Mouse (Mus musculus) hindbrain, embryonic 11.5 days (tissue): ENCODE measurements around the gene Ptprg. TPM values are rescaled to one million over a fixed set of nuclear protein-coding genes. Genes with fewer than 3 reads are reported as not detected.

Experiments
- ATAC-seq: fragments of 200-750 bp; cut with Nextera tagmentation; 2 replicates; pipeline ENCODE4 v1.8.0; 2017; ENCODE audit warnings: mild to moderate bottlenecking, moderate TSS enrichment, moderate library complexity; ENCODE audit not compliant: low FRiP score
- DNase-seq: peaks from one replicate; pipeline ENCODE4 v3.0.0-alpha.2; 2015; ENCODE audit warnings: low spot score
- H3K27ac ChIP-seq: fragments of 300-500 bp; sonication (generic); 2 replicates; pipeline ENCODE4 v1.5.1; 2014; ENCODE audit warnings: mild to moderate bottlenecking, low read depth, low read length
- H3K27me3 ChIP-seq: fragments of 300-500 bp; sonication (generic); 2 replicates; pipeline ENCODE4 v1.6.1; 2014; ENCODE audit warnings: mild to moderate bottlenecking, low read length, moderate library complexity, mixed read lengths; ENCODE audit not compliant: control insufficient read depth, insufficient read depth
- H3K36me3 ChIP-seq: fragments of 300-500 bp; sonication (generic); 2 replicates; pipeline ENCODE4 v1.6.1; 2014; ENCODE audit warnings: mild to moderate bottlenecking, low read length, moderate library complexity, mixed read lengths; ENCODE audit not compliant: control insufficient read depth, insufficient read depth
- H3K4me1 ChIP-seq: fragments of 300-500 bp; sonication (generic); replicated peaks from 2 replicates; pipeline ENCODE4 v1.6.1; 2014; ENCODE audit warnings: low read length, mixed read lengths; ENCODE audit not compliant: control insufficient read depth, insufficient read depth
- H3K4me2 ChIP-seq: fragments of 300-500 bp; sonication (generic); replicated peaks from 2 replicates; pipeline ENCODE4 v1.6.1; 2014; ENCODE audit warnings: mild to moderate bottlenecking, low read depth, low read length
- H3K4me3 ChIP-seq: fragments of 300-500 bp; sonication (generic); 2 replicates; pipeline ENCODE4 v1.5.1; 2014; ENCODE audit warnings: low read depth, low read length
- H3K9ac ChIP-seq: fragments of 300-500 bp; sonication (generic); 2 replicates; pipeline ENCODE4 v1.6.1; 2014; ENCODE audit warnings: low read depth, low read length
- H3K9me3 ChIP-seq: fragments of 300-500 bp; sonication (generic); 2 replicates; pipeline ENCODE4 v1.6.1; 2016; ENCODE audit warnings: low read length; ENCODE audit not compliant: control insufficient read depth
- WGBS: fragments of 180-500 bp; shearing (Covaris S2); extraction: QIAGEN DNeasy Blood & Tissue Kit; methylation state at CpG from one replicate; pipeline ENCODE4 v1.1.7; 2014; 5-methylcytosine and 5-hydroxymethylcytosine counted together
- polyA plus RNA-seq: library from polyadenylated mRNA; unstranded; fragments of >200 nt; fragmentation: Nextera tagmentation; extraction: Ambion mirVana; gene quantifications from 2 replicates; pipeline ENCODE4 v1.2.1, GENCODE M21; 2014

Ptprg gene
- polyA plus RNA-seq, 1 experiment from 2014 or later, result 45.0 TPM

- H3K36me3 ChIP-seq, result no peaks in the 10 kb centered on the region
- no peaks in the 10 kb centered on the region for H3K4me1 ChIP-seq
- H3K4me2 ChIP-seq, result no peak overlapping the region
- 90% methylated on average over 3 of the region's 3 CpGs for WGBS
- ATAC-seq (no peak), DNase-seq (no peak)
- no peak overlapping the region for H3K27ac ChIP-seq
- H3K9ac ChIP-seq, result no peak overlapping the region
- H3K27me3 ChIP-seq, result no peaks in the 10 kb centered on the region
- H3K9me3 ChIP-seq, result no peaks in the 10 kb centered on the region
- H3K4me3 ChIP-seq, result no peak overlapping the region
Measured at GRCm38 (mm10) chr14:12124682-12125081, 571.4 kb downstream of the Ptprg start.

GRCm38 (mm10) chr14:12127951-12128350 is 574.6 kb downstream of the Ptprg start:
- no peaks in the 10 kb centered on the region for H3K4me1 ChIP-seq
- no peak overlapping the region for H3K4me2 ChIP-seq
- H3K27me3 ChIP-seq, result no peaks in the 10 kb centered on the region
- no peak overlapping the region for H3K4me3 ChIP-seq
- H3K9me3 ChIP-seq, result no peaks in the 10 kb centered on the region
- no peaks in the 10 kb centered on the region for H3K36me3 ChIP-seq
- no peak for ATAC-seq
- no peak for DNase-seq
- H3K9ac ChIP-seq, result no peak overlapping the region
- WGBS, result 84% methylated on average over 3 of the region's 3 CpGs
- H3K27ac ChIP-seq, result no peak overlapping the region

GRCm38 (mm10) chr14:12132046-12132615 is 578.8 kb downstream of the Ptprg start:
- DNase-seq (no peak), ATAC-seq (no peak)
- Histone ChIP-seq H3K36me3 (no peaks in the 10 kb centered on the region), H3K9ac (no peak overlapping the region), H3K4me2 (no peak overlapping the region), H3K9me3 (no peaks in the 10 kb centered on the region), H3K27ac (no peak overlapping the region), H3K27me3 (no peaks in the 10 kb centered on the region), H3K4me3 (no peak overlapping the region), H3K4me1 (no peaks in the 10 kb centered on the region)
- 83% methylated on average over 7 of the region's 7 CpGs for WGBS

GRCm38 (mm10) chr14:12133163-12133562 is 579.8 kb downstream of the Ptprg start:
- H3K4me1 ChIP-seq, result no peaks in the 10 kb centered on the region
- no peak overlapping the region for H3K9ac ChIP-seq
- ATAC-seq (no peak), DNase-seq (no peak)
- WGBS, result 87% methylated on average over 3 of the region's 3 CpGs
- H3K9me3 ChIP-seq, result no peaks in the 10 kb centered on the region
- no peaks in the 10 kb centered on the region for H3K27me3 ChIP-seq
- H3K27ac ChIP-seq, result no peak overlapping the region
- H3K36me3 ChIP-seq, result no peaks in the 10 kb centered on the region
- H3K4me3 ChIP-seq, result no peak overlapping the region
- H3K4me2 ChIP-seq, result no peak overlapping the region

- Histone ChIP-seq H3K9ac (no peak overlapping the region), H3K27me3 (no peaks in the 10 kb centered on the region), H3K27ac (no peak overlapping the region), H3K9me3 (no peaks in the 10 kb centered on the region), H3K4me3 (no peak overlapping the region), H3K36me3 (no peaks in the 10 kb centered on the region), H3K4me2 (no peak overlapping the region), H3K4me1 (no peaks in the 10 kb centered on the region)
- no peak for DNase-seq
- 79% methylated on average over 4 of the region's 4 CpGs for WGBS
- ATAC-seq, result no peak
Measured at GRCm38 (mm10) chr14:12134504-12134903, 581.2 kb downstream of the Ptprg start.

GRCm38 (mm10) chr14:12136536-12136935 is 583.2 kb downstream of the Ptprg start:
- H3K4me2 ChIP-seq, result no peak overlapping the region
- H3K4me3 ChIP-seq, result no peak overlapping the region
- H3K27me3 ChIP-seq, result no peaks in the 10 kb centered on the region
- no peak for ATAC-seq
- no peak overlapping the region for H3K27ac ChIP-seq
- no peak for DNase-seq
- H3K9me3 ChIP-seq, result no peaks in the 10 kb centered on the region
- 57% methylated on average over 4 of the region's 4 CpGs for WGBS
- H3K9ac ChIP-seq, result no peak overlapping the region
- no peaks in the 10 kb centered on the region for H3K36me3 ChIP-seq
- no peaks in the 10 kb centered on the region for H3K4me1 ChIP-seq

GRCm38 (mm10) chr14:12139643-12140481 is 586.5 kb downstream of the Ptprg start:
- H3K27ac ChIP-seq, result no peak overlapping the region
- no peaks in the 10 kb centered on the region for H3K36me3 ChIP-seq
- ATAC-seq (peak; percentile 63; the same call in 1 of the 2 replicates), DNase-seq (peak; percentile 81)
- H3K9ac ChIP-seq, result no peak overlapping the region
- H3K27me3 ChIP-seq, result no peaks in the 10 kb centered on the region
- H3K4me3 ChIP-seq, result no peak overlapping the region
- H3K4me1 ChIP-seq, result peaks cover 5% of the 10 kb centered on the region
- WGBS, result 50% methylated on average over 18 of the region's 18 CpGs
- no peak overlapping the region for H3K4me2 ChIP-seq
- no peaks in the 10 kb centered on the region for H3K9me3 ChIP-seq

- H3K36me3 ChIP-seq, result no peaks in the 10 kb centered on the region
- DNase-seq (peak; percentile 43), ATAC-seq (peak; percentile 33; the same call in 1 of the 2 replicates)
- no peak overlapping the region for H3K27ac ChIP-seq
- peaks cover 5% of the 10 kb centered on the region for H3K4me1 ChIP-seq
- no peaks in the 10 kb centered on the region for H3K9me3 ChIP-seq
- H3K4me3 ChIP-seq, result no peak overlapping the region
- H3K4me2 ChIP-seq, result no peak overlapping the region
- WGBS, result 42% methylated on average over 8 of the region's 8 CpGs
- H3K9ac ChIP-seq, result no peak overlapping the region
- H3K27me3 ChIP-seq, result no peaks in the 10 kb centered on the region
Measured at GRCm38 (mm10) chr14:12143941-12144485, 590.7 kb downstream of the Ptprg start.
